Mouse (Mus musculus): ENCODE data around the gene Gm10772. TPM values are rescaled to one million over a fixed set of nuclear protein-coding genes. Genes with fewer than 3 reads are reported as not detected.
"Not testable (repeated sequence)": the region's sequence is repeated elsewhere in the genome, so short reads cannot be mapped to it uniquely, and the experiment has no call there.

The Gm10772 gene
- not detected in 2 replicates for polyA plus RNA-seq (2015; fragmentation: Nextera tagmentation; extraction: Ambion mirVana)

DNA sequence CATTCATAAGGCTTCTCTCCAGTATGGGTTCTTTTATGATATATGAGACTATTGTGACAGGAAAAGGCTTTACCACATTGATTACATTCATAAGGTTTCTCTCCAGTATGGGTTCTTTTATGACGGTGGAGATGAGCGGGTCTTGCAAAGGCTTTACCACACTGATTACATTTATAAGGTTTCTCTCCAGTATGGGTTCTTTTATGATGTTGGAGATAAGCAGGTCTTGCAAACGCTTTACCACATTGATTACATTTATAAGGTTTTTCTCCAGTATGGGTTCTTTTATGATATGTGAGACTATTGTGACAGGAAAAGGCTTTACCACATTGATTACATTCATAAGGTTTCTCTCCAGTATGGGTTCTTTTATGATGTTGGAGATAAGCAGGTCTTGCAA, at the start of gene Gm10772:
Gene Gm10772, minus strand, starts transcription at position 101 of the 400 bp plus-strand sequence.
- H3K4me3 ChIP-seq (ENCODE audit: low read length); H3K27me3 ChIP-seq (replicated peaks; ENCODE audit: control insufficient read depth, insufficient read depth, low read length); ATAC-seq; H3K9ac ChIP-seq (ENCODE audit: low read depth, low read length); H3K9me3 ChIP-seq (ENCODE audit: control insufficient read depth, low read length); H3K4me2 ChIP-seq (ENCODE audit: low read length); H3K27ac ChIP-seq (ENCODE audit: low read depth, low read length); H3K36me3 ChIP-seq (ENCODE audit: control insufficient read depth, insufficient read depth, low read length); H3K4me1 ChIP-seq (ENCODE audit: control insufficient read depth, insufficient read depth, low read depth, low read length): not testable (repeated sequence)
- WGBS = no CpG with 5 or more reads among the region's 3 CpGs

DNA sequence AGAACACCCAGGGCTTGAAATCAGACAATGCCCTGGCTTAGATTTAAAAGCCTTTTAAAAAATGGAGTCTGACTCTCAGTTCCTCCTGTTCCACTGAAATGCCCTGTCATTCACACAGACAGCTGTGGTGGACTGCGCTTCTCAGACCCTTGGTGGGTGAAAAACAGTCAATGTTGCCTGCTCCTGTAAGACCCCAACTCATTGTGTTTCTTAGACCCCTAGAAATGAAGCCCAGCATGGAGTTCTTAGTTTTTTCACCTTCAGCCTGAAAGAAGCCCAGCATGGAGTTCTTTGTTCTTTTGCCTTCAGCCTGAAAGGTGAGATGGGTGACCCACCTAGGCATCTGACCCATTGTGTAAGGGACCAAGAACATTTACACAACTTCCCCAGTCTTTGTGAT, 36.5 kb upstream of the Gm10772 start:
- not testable (repeated sequence) for H3K36me3 ChIP-seq (ENCODE audit: control insufficient read depth, insufficient read depth, low read length); ATAC-seq; H3K4me2 ChIP-seq (ENCODE audit: low read length); H3K27me3 ChIP-seq (replicated peaks; ENCODE audit: control insufficient read depth, insufficient read depth, low read length); H3K9ac ChIP-seq (ENCODE audit: low read depth, low read length); H3K4me1 ChIP-seq (ENCODE audit: control insufficient read depth, insufficient read depth, low read depth, low read length); H3K9me3 ChIP-seq (ENCODE audit: control insufficient read depth, low read length); H3K4me3 ChIP-seq (ENCODE audit: low read length); H3K27ac ChIP-seq (ENCODE audit: low read depth, low read length)
- WGBS = no CpG with 5 or more reads among the region's 1 CpGs

DNA sequence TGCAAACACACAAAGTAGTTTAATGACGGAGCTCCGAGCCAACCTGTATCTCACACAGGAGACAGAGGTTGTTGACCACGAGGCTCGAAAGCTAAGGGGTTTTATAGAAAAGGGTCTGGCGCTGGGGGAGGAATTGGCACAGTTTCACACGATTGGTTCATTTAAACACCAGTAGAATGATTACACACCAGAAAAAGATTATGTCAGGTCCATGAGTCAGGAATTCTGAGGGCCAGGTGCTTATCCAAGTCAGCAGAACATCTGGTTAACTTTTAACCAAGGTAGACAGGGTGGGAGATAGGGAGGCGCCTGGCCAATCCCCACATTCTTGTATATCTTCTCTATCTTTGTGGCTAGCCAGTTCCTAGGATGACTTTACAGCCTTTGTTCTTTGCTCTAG, 35.8 kb upstream of the Gm10772 start:
- WGBS = 81% methylated on average over 4 of the region's 7 CpGs
- H3K36me3 ChIP-seq (ENCODE audit: control insufficient read depth, insufficient read depth, low read length); H3K4me3 ChIP-seq (ENCODE audit: low read length); H3K27ac ChIP-seq (ENCODE audit: low read depth, low read length); ATAC-seq; H3K9me3 ChIP-seq (ENCODE audit: control insufficient read depth, low read length); H3K27me3 ChIP-seq (replicated peaks; ENCODE audit: control insufficient read depth, insufficient read depth, low read length); H3K9ac ChIP-seq (ENCODE audit: low read depth, low read length); H3K4me2 ChIP-seq (ENCODE audit: low read length); H3K4me1 ChIP-seq (ENCODE audit: control insufficient read depth, insufficient read depth, low read depth, low read length): not testable (repeated sequence)

GRCm38 (mm10) chr13:66214349-66214748, 13.0 kb downstream of the Gm10772 start:
- Histone ChIP-seq H3K27ac (ENCODE audit: low read depth, low read length) (no peak overlapping the region), H3K27me3 (replicated peaks; ENCODE audit: control insufficient read depth, insufficient read depth, low read length) (no peaks in the 10 kb centered on the region), H3K9me3 (ENCODE audit: control insufficient read depth, low read length) (no peaks in the 10 kb centered on the region), H3K4me3 (ENCODE audit: low read length) (no peak overlapping the region), H3K4me1 (ENCODE audit: control insufficient read depth, insufficient read depth, low read depth, low read length) (no peaks in the 10 kb centered on the region), H3K4me2 (ENCODE audit: low read length) (no peak overlapping the region), H3K9ac (ENCODE audit: low read depth, low read length) (no peak overlapping the region), H3K36me3 (ENCODE audit: control insufficient read depth, insufficient read depth, low read length) (no peaks in the 10 kb centered on the region)
- ATAC-seq = no peak
- no CpG with 5 or more reads among the region's 11 CpGs for WGBS

- not testable (repeated sequence) for H3K27ac ChIP-seq (ENCODE audit: low read depth, low read length); H3K9me3 ChIP-seq (ENCODE audit: control insufficient read depth, low read length); H3K4me1 ChIP-seq (ENCODE audit: control insufficient read depth, insufficient read depth, low read depth, low read length); ATAC-seq; H3K4me2 ChIP-seq (ENCODE audit: low read length); H3K9ac ChIP-seq (ENCODE audit: low read depth, low read length); H3K36me3 ChIP-seq (ENCODE audit: control insufficient read depth, insufficient read depth, low read length); H3K4me3 ChIP-seq (ENCODE audit: low read length); H3K27me3 ChIP-seq (replicated peaks; ENCODE audit: control insufficient read depth, insufficient read depth, low read length)
- WGBS = no CpG with 5 or more reads among the region's 1 CpGs
Observed at GRCm38 (mm10) chr13:66213811-66214210, 13.6 kb downstream of the Gm10772 start.

GRCm38 (mm10) chr13:66179172-66179571, 48.2 kb downstream of the Gm10772 start:
- not testable (repeated sequence) for H3K27me3 ChIP-seq (replicated peaks; ENCODE audit: control insufficient read depth, insufficient read depth, low read length); H3K36me3 ChIP-seq (ENCODE audit: control insufficient read depth, insufficient read depth, low read length); ATAC-seq; H3K9ac ChIP-seq (ENCODE audit: low read depth, low read length); H3K4me3 ChIP-seq (ENCODE audit: low read length); H3K4me2 ChIP-seq (ENCODE audit: low read length); H3K4me1 ChIP-seq (ENCODE audit: control insufficient read depth, insufficient read depth, low read depth, low read length); H3K9me3 ChIP-seq (ENCODE audit: control insufficient read depth, low read length); H3K27ac ChIP-seq (ENCODE audit: low read depth, low read length)
- WGBS = 79% methylated on average over 3 of the region's 12 CpGs

Other genes starting within 250 kb of the Gm10772 start
- gene Gm10324, start 108.0 kb downstream of the Gm10772 start, polyA plus RNA-seq (2015; fragmentation: Nextera tagmentation; extraction: Ambion mirVana) = not detected in 2 replicates
- not detected in 2 replicates for gene 2410141K09Rik, start 213.5 kb upstream of the Gm10772 start, polyA plus RNA-seq (2015; fragmentation: Nextera tagmentation; extraction: Ambion mirVana)